Mouse (Mus musculus) stomach, embryonic 16.5 days (tissue): ENCODE measurements around the gene Disc1. TPM values are rescaled to one million over a fixed set of nuclear protein-coding genes. Genes with fewer than 3 reads are reported as not detected.
A peak's percentile ranks its signal among the peaks of the same experiment; 100 is the strongest.

Experiments
- ATAC-seq: fragments of 200-750 bp; cut with Nextera tagmentation; 2 replicates; pipeline ENCODE4 v1.8.0; 2017; ENCODE audit warnings: moderate number of reproducible peaks, moderate TSS enrichment; ENCODE audit not compliant: insufficient read depth, low FRiP score
- H3K27ac ChIP-seq: fragments of 300-500 bp; sonication (generic); 2 replicates; pipeline ENCODE4 v1.5.1; 2014; ENCODE audit warnings: low read length
- H3K27me3 ChIP-seq: fragments of 300-500 bp; sonication (generic); 2 replicates; pipeline ENCODE4 v1.6.1; 2014; ENCODE audit warnings: low read length, control low read depth, mixed read lengths; ENCODE audit not compliant: control insufficient read depth, insufficient read depth
- H3K36me3 ChIP-seq: fragments of 300-500 bp; sonication (generic); 2 replicates; pipeline ENCODE4 v1.6.1; 2014; ENCODE audit warnings: low read length; ENCODE audit not compliant: control insufficient read depth, insufficient read depth
- H3K4me1 ChIP-seq: fragments of 300-500 bp; sonication (generic); 2 replicates; pipeline ENCODE4 v1.6.1; 2014; ENCODE audit warnings: low read length, control low read depth, mixed read lengths; ENCODE audit not compliant: control insufficient read depth, insufficient read depth
- H3K4me2 ChIP-seq: fragments of 300-500 bp; sonication (generic); 2 replicates; pipeline ENCODE4 v1.6.1; 2014; ENCODE audit warnings: low read depth, low read length, mixed read lengths
- H3K4me3 ChIP-seq: fragments of 300-500 bp; sonication (generic); replicated peaks from 2 replicates; pipeline ENCODE4 v1.5.1; 2014; ENCODE audit warnings: mild to moderate bottlenecking, low read length
- H3K9ac ChIP-seq: fragments of 300-500 bp; sonication (generic); 2 replicates; pipeline ENCODE4 v1.6.1; 2014; ENCODE audit warnings: low read length
- H3K9me3 ChIP-seq: fragments of 300-500 bp; sonication (generic); replicated peaks from 2 replicates; pipeline ENCODE4 v1.6.1; 2016; ENCODE audit warnings: low read length, control low read depth; ENCODE audit not compliant: control insufficient read depth
- WGBS: fragments of 180-500 bp; shearing (Covaris S2); extraction: QIAGEN DNeasy Blood & Tissue Kit; methylation state at CpG from one replicate; pipeline ENCODE4 v1.1.7; 2014; 5-methylcytosine and 5-hydroxymethylcytosine counted together
- polyA plus RNA-seq: library from polyadenylated mRNA; unstranded; fragments of >200 nt; fragmentation: Nextera tagmentation; extraction: Ambion mirVana; gene quantifications from 2 replicates; pipeline ENCODE4 v1.2.1, GENCODE M21; 2015

Gene Disc1
- polyA plus RNA-seq, 1 experiment from 2014 or later: 1.5 TPM

- H3K27me3 ChIP-seq: peaks cover 20% of the 10 kb centered on the region; the same call in 1 of the 2 replicates
- no peaks in the 10 kb centered on the region for H3K9me3 ChIP-seq
- H3K4me2 ChIP-seq: no peak overlapping the region
- H3K4me3 ChIP-seq: no peak overlapping the region
- H3K4me1 ChIP-seq: peaks cover 3% of the 10 kb centered on the region; the same call in 1 of the 2 replicates
- no peak for ATAC-seq
- WGBS: 48% methylated on average over 2 of the region's 2 CpGs
- no peak overlapping the region for H3K27ac ChIP-seq
- H3K36me3 ChIP-seq: no peaks in the 10 kb centered on the region
- no peak overlapping the region for H3K9ac ChIP-seq
Observed at GRCm38 (mm10) chr8:125052026-125052425, 2.0 kb upstream of the Disc1 start.

- Histone ChIP-seq H3K36me3 (no peaks in the 10 kb centered on the region), H3K27me3 (peaks cover 20% of the 10 kb centered on the region; the same call in 1 of the 2 replicates), H3K9ac (peak overlapping the region; percentile 86), H3K27ac (peak overlapping the region; percentile 64; the same call in 1 of the 2 replicates), H3K4me1 (peaks cover 3% of the 10 kb centered on the region; the same call in 1 of the 2 replicates), H3K9me3 (no peaks in the 10 kb centered on the region), H3K4me3 (peak overlapping the region; percentile 80), H3K4me2 (peak overlapping the region; percentile 96)
- ATAC-seq: peak; percentile 61
- under 1% methylated on average over 38 of the region's 38 CpGs for WGBS
Observed at GRCm38 (mm10) chr8:125054436-125054810, 428 bp downstream of the Disc1 start.

GRCm38 (mm10) chr8:125060904-125061303 is 6.9 kb downstream of the Disc1 start:
- H3K27ac ChIP-seq: no peak overlapping the region
- no peak overlapping the region for H3K4me3 ChIP-seq
- H3K4me2 ChIP-seq: no peak overlapping the region
- H3K9ac ChIP-seq: no peak overlapping the region
- H3K9me3 ChIP-seq: no peaks in the 10 kb centered on the region
- no peaks in the 10 kb centered on the region for H3K27me3 ChIP-seq
- ATAC-seq: no peak
- WGBS: 77% methylated on average over 8 of the region's 8 CpGs
- H3K36me3 ChIP-seq: no peaks in the 10 kb centered on the region
- H3K4me1 ChIP-seq: no peaks in the 10 kb centered on the region

- WGBS: 69% methylated on average over 6 of the region's 6 CpGs
- Histone ChIP-seq H3K9ac (no peak overlapping the region), H3K27me3 (no peaks in the 10 kb centered on the region), H3K4me3 (no peak overlapping the region), H3K27ac (no peak overlapping the region), H3K36me3 (no peaks in the 10 kb centered on the region), H3K9me3 (no peaks in the 10 kb centered on the region), H3K4me1 (0 out of 2 replicates have a peak, but pooled peaks cover 2% of the 10 kb centered on the region), H3K4me2 (no peak overlapping the region)
- no peak for ATAC-seq
Observed at GRCm38 (mm10) chr8:125065596-125065995, 11.6 kb downstream of the Disc1 start.

- no peak overlapping the region for H3K4me2 ChIP-seq
- peak; percentile 22 for ATAC-seq
- no peaks in the 10 kb centered on the region for H3K9me3 ChIP-seq
- H3K27me3 ChIP-seq: no peaks in the 10 kb centered on the region
- no peaks in the 10 kb centered on the region for H3K36me3 ChIP-seq
- 0 out of 2 replicates have a peak overlapping the region, but pooled peaks have one; percentile 28 for H3K9ac ChIP-seq
- 0 out of 2 replicates have a peak, but pooled peaks cover 2% of the 10 kb centered on the region for H3K4me1 ChIP-seq
- peak overlapping the region; percentile 71 for H3K27ac ChIP-seq
- H3K4me3 ChIP-seq: no peak overlapping the region
- 33% methylated on average over 12 of the region's 12 CpGs for WGBS
Observed at GRCm38 (mm10) chr8:125066913-125067595, 13.1 kb downstream of the Disc1 start.

- no peak overlapping the region for H3K4me3 ChIP-seq
- H3K27ac ChIP-seq: peak overlapping the region; percentile 71
- peak; percentile 63; the same call in 1 of the 2 replicates for ATAC-seq
- H3K4me1 ChIP-seq: 0 out of 2 replicates have a peak, but pooled peaks cover 2% of the 10 kb centered on the region
- WGBS: 71% methylated on average over 9 of the region's 9 CpGs
- H3K4me2 ChIP-seq: no peak overlapping the region
- no peaks in the 10 kb centered on the region for H3K36me3 ChIP-seq
- no peak overlapping the region for H3K9ac ChIP-seq
- H3K9me3 ChIP-seq: no peaks in the 10 kb centered on the region
- no peaks in the 10 kb centered on the region for H3K27me3 ChIP-seq
Observed at GRCm38 (mm10) chr8:125067596-125067960, 13.6 kb downstream of the Disc1 start.

- H3K9me3 ChIP-seq: no peaks in the 10 kb centered on the region
- H3K27ac ChIP-seq: peak overlapping the region; percentile 71; the same call in 1 of the 2 replicates
- WGBS: 82% methylated on average over 6 of the region's 6 CpGs
- no peak overlapping the region for H3K4me2 ChIP-seq
- 0 out of 2 replicates have a peak, but pooled peaks have one; percentile 2 for ATAC-seq
- no peak overlapping the region for H3K9ac ChIP-seq
- no peaks in the 10 kb centered on the region for H3K36me3 ChIP-seq
- H3K4me1 ChIP-seq: 0 out of 2 replicates have a peak, but pooled peaks cover 2% of the 10 kb centered on the region
- H3K4me3 ChIP-seq: no peak overlapping the region
- H3K27me3 ChIP-seq: no peaks in the 10 kb centered on the region
Observed at GRCm38 (mm10) chr8:125068146-125068905, 14.3 kb downstream of the Disc1 start.

GRCm38 (mm10) chr8:125069304-125069703 is 15.3 kb downstream of the Disc1 start:
- ATAC-seq: no peak
- 70% methylated on average over 7 of the region's 7 CpGs for WGBS
- no peaks in the 10 kb centered on the region for H3K27me3 ChIP-seq
- H3K27ac ChIP-seq: no peak overlapping the region
- no peak overlapping the region for H3K4me3 ChIP-seq
- H3K9me3 ChIP-seq: no peaks in the 10 kb centered on the region
- no peaks in the 10 kb centered on the region for H3K36me3 ChIP-seq
- H3K9ac ChIP-seq: no peak overlapping the region
- no peak overlapping the region for H3K4me2 ChIP-seq
- H3K4me1 ChIP-seq: 0 out of 2 replicates have a peak, but pooled peaks cover 2% of the 10 kb centered on the region

GRCm38 (mm10) chr8:125069733-125070132 is 15.7 kb downstream of the Disc1 start:
- H3K27ac ChIP-seq: no peak overlapping the region
- no peaks in the 10 kb centered on the region for H3K9me3 ChIP-seq
- 0 out of 2 replicates have a peak, but pooled peaks cover 2% of the 10 kb centered on the region for H3K4me1 ChIP-seq
- H3K4me3 ChIP-seq: no peak overlapping the region
- H3K36me3 ChIP-seq: no peaks in the 10 kb centered on the region
- no peak overlapping the region for H3K4me2 ChIP-seq
- no peaks in the 10 kb centered on the region for H3K27me3 ChIP-seq
- WGBS: 64% methylated on average over 6 of the region's 6 CpGs
- no peak for ATAC-seq
- H3K9ac ChIP-seq: no peak overlapping the region
